ENCODE assay signal across 7 mouse cellular contexts in the genomic region with DNA sequence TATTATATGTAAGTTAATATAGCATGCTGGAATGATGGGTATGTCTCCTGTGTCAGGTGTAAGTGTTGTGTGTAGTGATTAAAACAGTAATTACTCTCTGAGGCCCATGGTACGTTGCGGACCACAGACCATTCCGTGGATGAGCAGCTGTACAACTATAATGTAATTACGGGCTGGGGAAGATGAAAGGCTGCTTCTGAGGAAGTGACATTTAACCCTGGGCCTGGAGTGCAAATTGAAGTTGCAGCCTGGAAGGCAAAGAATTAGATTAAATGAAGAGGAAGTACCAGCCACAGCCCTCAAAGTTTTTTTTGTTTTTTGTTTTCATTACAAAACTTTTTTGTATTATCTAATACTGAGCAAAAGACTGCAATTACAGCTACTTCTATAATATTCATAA. TPM values are rescaled to one million over a fixed set of nuclear protein-coding genes. Genes with fewer than 3 reads are reported as not detected.
DNase-seq lines count a peak whose midpoint lies in the region; ATAC-seq and TF ChIP-seq lines count a peak whose summit lies in the region.

No protein-coding gene starts in this region.

- TF ChIP-seq POLR2A in embryonic fibroblast, embryonic 13.5 days (IDR thresholded peaks at IDR 0.05; ENCODE audit: low read depth, low read length) = no peak

- H3K27me3 ChIP-seq in liver, embryonic 11.5 days (replicated peaks; ENCODE audit: control insufficient read depth, insufficient read depth, low read length) = no peaks in the 10 kb centered on the region
- no peaks in the 10 kb centered on the region for H3K27me3 ChIP-seq in stomach, postnatal 0 days (ENCODE audit: control insufficient read depth, insufficient read depth, low read length)

- peak overlapping the region; percentile 88 for H3K4me2 ChIP-seq in liver, embryonic 11.5 days
- H3K4me2 ChIP-seq in stomach, postnatal 0 days (replicated peaks; ENCODE audit: low read depth) = peak overlapping the region; percentile 61

- WGBS in liver, embryonic 11.5 days = 43% methylated on average over 4 of the region's 4 CpGs
- 41% methylated on average over 4 of the region's 4 CpGs for WGBS in stomach, postnatal 0 days

- TF ChIP-seq EP300 in stomach, postnatal 0 days (optimal IDR thresholded peaks at IDR 0.05) = no peak

- H3K9me3 ChIP-seq in liver, embryonic 11.5 days (ENCODE audit: control insufficient read depth, low read length) = no peaks in the 10 kb centered on the region
- H3K9me3 ChIP-seq in stomach, postnatal 0 days (ENCODE audit: control insufficient read depth, low read length) = no peaks in the 10 kb centered on the region

- no peak for TF ChIP-seq CTCF in embryonic fibroblast, embryonic 13.5 days (IDR thresholded peaks at IDR 0.05; ENCODE audit: borderline replicate concordance, insufficient read depth, low read length)
- no peak for TF ChIP-seq CTCF in stomach, postnatal 0 days (IDR thresholded peaks at IDR 0.05; ENCODE audit: low read depth)

- H3K9ac ChIP-seq in liver, embryonic 11.5 days (ENCODE audit: low read depth, low read length) = peak overlapping the region; percentile 87
- H3K9ac ChIP-seq in stomach, postnatal 0 days (ENCODE audit: low read length) = no peak overlapping the region

- no peak overlapping the region for H3K27ac ChIP-seq in embryonic fibroblast, embryonic 13.5 days (ENCODE audit: insufficient read depth, low read length)
- H3K27ac ChIP-seq in liver, embryonic 11.5 days (ENCODE audit: low read depth, low read length) = no peak overlapping the region
- H3K27ac ChIP-seq in stomach, postnatal 0 days (replicated peaks) = no peak overlapping the region

- peak overlapping the region; percentile 77 for H3K4me3 ChIP-seq in embryonic fibroblast, embryonic 13.5 days (ENCODE audit: insufficient read depth, low read length)
- H3K4me3 ChIP-seq in liver, embryonic 11.5 days (ENCODE audit: low read depth, low read length) = peak overlapping the region; percentile 84
- peak overlapping the region; percentile 67; the same call in 1 of the 2 replicates for H3K4me3 ChIP-seq in stomach, postnatal 0 days (ENCODE audit: low read depth, low read length)

- H3K4me1 ChIP-seq in embryonic fibroblast, embryonic 13.5 days (ENCODE audit: control insufficient read depth, insufficient read depth, low read length) = peaks cover 3% of the 10 kb centered on the region
- H3K4me1 ChIP-seq in liver, embryonic 11.5 days (replicated peaks; ENCODE audit: control insufficient read depth, insufficient read depth, low read length) = peaks cover 4% of the 10 kb centered on the region; the same call in 1 of the 2 replicates
- H3K4me1 ChIP-seq in stomach, postnatal 0 days (replicated peaks; ENCODE audit: control insufficient read depth, insufficient read depth) = no peaks in the 10 kb centered on the region

- ATAC-seq in liver, embryonic 11.5 days (replicated peaks; ENCODE audit: low FRiP score) = no peak
- ATAC-seq in stomach, postnatal 0 days (ENCODE audit: low FRiP score, low TSS enrichment) = no peak

- peaks cover 8% of the 10 kb centered on the region for H3K36me3 ChIP-seq in liver, embryonic 11.5 days (ENCODE audit: control insufficient read depth, insufficient read depth, low read length)
- H3K36me3 ChIP-seq in stomach, postnatal 0 days (ENCODE audit: control insufficient read depth, insufficient read depth, low read length) = peaks cover 3% of the 10 kb centered on the region; the same call in 1 of the 2 replicates

- DNase-seq in thymus, postnatal 0 days (ENCODE audit: low spot score) = peak; percentile 5
- DNase-seq in thymus, postnatal 36 days = no peak
- DNase-seq in liver, embryonic 11.5 days (ENCODE audit: low spot score) = no peak
- no peak for DNase-seq in stomach, postnatal 0 days (ENCODE audit: low spot score)
- DNase-seq in lung, adult 18-20 months = no peak
- DNase-seq in spleen, postnatal 36 days (ENCODE audit: low spot score in 2 of 2) = no peak

RNA-seq across cellular contexts. Expression of a gene that starts 1.3 kb away (rescaled TPM):
- polyA plus RNA-seq in thymus, postnatal 0 days (2015; fragmentation: Nextera tagmentation; extraction: Ambion mirVana) = 54.6 and 55.1 TPM in 2 replicates
- 16.9 and 23.0 TPM in 2 replicates for polyA plus RNA-seq in embryonic fibroblast, embryonic 13.5 days (2011; ENCODE audit: insufficient read length, low read depth, missing spikeins)
- 82.6 and 83.9 TPM in 2 replicates for polyA plus RNA-seq in liver, embryonic 11.5 days (2014; fragmentation: Nextera tagmentation; extraction: Ambion mirVana)
- polyA plus RNA-seq in stomach, postnatal 0 days (2015; fragmentation: Nextera tagmentation; extraction: Ambion mirVana) = 39.6 and 42.3 TPM in 2 replicates

RNA-seq across cellular contexts. Expression of a gene that starts 48.2 kb away (rescaled TPM):
- polyA plus RNA-seq in thymus, postnatal 0 days (2015; fragmentation: Nextera tagmentation; extraction: Ambion mirVana) = 0.57 and 0.79 TPM in 2 replicates
- polyA plus RNA-seq in embryonic fibroblast, embryonic 13.5 days (2011; ENCODE audit: insufficient read length, low read depth, missing spikeins) = 0.51 TPM in 1 of 2 replicates, not detected in the other
- polyA plus RNA-seq in liver, embryonic 11.5 days (2014; fragmentation: Nextera tagmentation; extraction: Ambion mirVana) = 0.34 and 0.51 TPM in 2 replicates
- 1.9 and 2.4 TPM in 2 replicates for polyA plus RNA-seq in stomach, postnatal 0 days (2015; fragmentation: Nextera tagmentation; extraction: Ambion mirVana)
